Mouse (Mus musculus): ENCODE data around the gene Cotl1.

The Cotl1 gene

GRCm38 (mm10) chr8:119812650-119813431 lies 27.5 kb downstream of the Cotl1 start:
- peak; percentile 82 for DNase-seq

DNA sequence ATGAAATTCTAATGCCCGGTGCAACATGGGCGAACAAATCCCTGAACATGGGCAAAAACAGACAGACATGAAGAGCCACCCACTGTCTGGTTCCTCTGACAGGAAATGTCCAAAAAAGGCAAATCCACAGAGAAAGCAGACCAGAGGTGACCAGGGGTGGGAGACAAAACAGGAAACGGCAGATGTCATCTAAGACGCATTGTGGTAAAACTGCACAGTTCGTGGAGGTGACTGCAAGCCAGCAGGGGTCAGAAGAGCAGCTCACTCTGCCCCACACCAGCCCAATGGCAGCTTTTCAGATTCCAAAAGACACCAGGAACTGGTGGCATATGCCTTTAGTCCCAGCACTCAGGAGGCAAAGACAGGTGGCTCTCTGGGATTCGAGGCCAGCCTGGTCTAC lies 28.4 kb downstream of the Cotl1 start:
- DNase-seq, result peak; percentile 56

DNA sequence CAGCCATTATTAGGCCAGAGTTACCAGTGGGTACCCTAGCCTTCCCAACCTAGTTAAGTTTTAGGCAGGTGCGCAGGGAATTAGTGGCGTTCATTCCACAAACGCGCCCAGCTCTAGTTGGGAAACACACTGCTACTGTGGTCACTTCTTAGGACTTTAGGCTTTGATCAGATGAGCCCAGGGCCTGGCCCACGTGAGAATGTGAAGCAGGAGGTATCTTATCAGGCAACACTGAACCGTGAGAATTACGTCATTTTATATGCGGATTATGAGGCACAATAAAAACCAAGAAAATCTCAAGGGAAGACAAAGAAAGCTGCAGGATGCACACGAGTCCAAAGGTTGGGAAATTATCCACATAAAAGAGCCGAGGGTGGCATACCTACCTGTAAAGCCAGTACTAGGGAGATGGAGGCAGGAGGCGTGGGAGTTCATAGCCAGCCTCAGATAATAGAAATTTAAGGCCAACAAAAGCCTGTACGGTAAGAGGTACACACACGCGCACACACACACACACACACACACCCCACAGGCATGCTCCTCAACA lies 29.3 kb downstream of the Cotl1 start:
- no peak for DNase-seq

DNA sequence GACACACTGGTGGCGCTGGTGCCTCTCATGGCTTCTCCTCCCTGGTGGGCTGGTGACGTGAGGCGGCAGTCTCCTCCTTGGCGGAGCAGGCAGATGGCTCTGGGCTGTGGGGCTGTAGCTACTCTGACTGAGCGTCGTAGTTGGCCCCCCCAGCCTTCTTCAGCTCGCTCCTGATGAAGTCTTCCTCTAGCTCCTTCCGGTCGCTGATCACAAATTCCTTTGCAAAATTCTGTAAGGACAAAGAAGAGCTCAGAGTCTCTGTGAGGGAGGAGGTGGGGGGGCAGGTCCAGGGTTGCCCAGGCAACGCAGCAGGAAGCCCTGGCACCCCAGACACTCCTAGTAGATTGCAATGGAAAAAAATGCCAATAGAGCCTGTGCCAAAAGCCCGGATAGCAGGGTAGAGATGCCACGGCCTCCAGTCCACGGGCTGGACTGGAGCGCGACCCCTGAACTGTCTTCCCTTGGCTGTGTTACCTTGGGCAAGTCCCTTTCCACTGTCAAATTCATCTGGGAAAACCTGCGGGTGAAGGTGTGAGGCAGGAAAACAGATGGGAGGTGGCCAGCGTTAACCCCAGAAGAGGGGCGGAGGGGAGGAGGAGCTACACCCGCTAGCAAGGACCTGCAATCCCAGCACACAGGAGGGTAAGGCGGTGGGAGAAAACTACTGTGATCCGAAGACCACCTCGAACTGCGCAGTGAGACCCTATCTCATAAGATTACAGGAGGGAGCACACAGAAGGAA lies 30.0 kb downstream of the Cotl1 start:
- DNase-seq, result no peak

GRCm38 (mm10) chr8:119809620-119810019 lies 30.7 kb downstream of the Cotl1 start:
- no peak for DNase-seq

GRCm38 (mm10) chr8:119807687-119808086 lies 32.7 kb downstream of the Cotl1 start:
- no peak for DNase-seq

GRCm38 (mm10) chr8:119806422-119807263 lies 33.7 kb downstream of the Cotl1 start:
- peak; percentile 50 for DNase-seq

DNA sequence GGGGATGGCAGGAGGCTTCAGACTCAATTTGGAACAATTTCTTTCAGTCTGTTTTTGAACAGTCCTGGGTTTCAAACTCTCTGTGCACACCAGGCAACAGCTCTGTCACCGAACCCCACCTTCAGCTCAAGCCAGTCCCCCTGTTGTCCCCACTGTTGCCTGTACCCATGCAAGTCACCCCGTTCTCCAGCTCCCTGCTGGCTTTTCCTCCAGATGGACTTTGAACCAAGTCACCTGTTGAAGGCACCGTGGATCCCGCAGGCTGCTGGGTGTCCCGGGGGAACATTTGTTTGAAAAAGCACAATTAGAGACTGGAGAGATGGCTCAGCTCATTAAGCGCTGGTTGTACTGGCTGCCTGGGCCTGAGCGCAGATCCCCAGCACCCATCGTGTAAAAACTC lies 35.1 kb downstream of the Cotl1 start:
- DNase-seq, result no peak

DNA sequence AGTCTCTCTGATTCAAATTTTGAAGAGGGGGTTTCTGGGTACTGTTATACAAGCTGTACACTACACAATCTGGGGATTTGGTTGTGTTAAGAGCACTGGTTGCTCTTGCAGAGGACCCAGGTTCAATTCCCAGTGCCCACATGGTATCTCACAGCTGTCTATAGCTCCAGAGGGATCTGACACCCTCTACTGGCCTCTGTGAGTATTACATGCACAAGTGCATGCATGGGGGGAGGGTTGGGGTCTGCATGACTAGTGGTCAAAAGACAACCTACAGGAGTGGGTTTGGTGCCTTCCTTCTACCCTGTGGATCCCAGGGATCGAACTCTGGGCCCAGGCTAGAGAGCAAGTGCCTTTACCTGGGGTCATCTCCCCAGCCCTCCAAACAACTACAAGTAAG lies 37.8 kb downstream of the Cotl1 start:
- peak; percentile 46 for DNase-seq

GRCm38 (mm10) chr8:119801168-119801567 lies 39.2 kb downstream of the Cotl1 start:
- peak; percentile 37 for DNase-seq

GRCm38 (mm10) chr8:119798965-119799264 lies 41.4 kb downstream of the Cotl1 start:
- no peak for DNase-seq

- peak; percentile 95 for DNase-seq
Observed at GRCm38 (mm10) chr8:119798170-119798964, 42.0 kb downstream of the Cotl1 start.

DNA sequence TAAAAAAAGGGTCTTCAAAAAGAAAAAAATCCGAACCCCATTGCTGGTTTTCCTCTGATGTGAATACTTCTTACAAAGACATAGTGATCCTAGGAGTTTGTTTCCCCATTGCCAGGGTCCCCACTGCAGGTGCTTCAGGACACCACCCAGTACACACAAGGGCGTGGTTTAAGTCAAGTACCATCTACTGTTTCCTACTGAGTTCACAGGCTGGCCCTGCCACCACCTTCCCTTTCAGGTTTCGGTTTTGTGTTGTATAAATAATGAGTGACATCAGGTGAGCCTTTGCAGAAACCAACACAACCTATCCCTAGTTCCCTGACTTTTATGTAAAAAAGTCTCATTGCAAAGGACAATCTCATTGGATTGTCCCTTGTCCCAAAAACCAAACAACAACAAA lies 44.7 kb downstream of the Cotl1 start:
- DNase-seq, result no peak

- DNase-seq, result no peak
Observed at GRCm38 (mm10) chr8:119794689-119795088, 45.7 kb downstream of the Cotl1 start.

DNA sequence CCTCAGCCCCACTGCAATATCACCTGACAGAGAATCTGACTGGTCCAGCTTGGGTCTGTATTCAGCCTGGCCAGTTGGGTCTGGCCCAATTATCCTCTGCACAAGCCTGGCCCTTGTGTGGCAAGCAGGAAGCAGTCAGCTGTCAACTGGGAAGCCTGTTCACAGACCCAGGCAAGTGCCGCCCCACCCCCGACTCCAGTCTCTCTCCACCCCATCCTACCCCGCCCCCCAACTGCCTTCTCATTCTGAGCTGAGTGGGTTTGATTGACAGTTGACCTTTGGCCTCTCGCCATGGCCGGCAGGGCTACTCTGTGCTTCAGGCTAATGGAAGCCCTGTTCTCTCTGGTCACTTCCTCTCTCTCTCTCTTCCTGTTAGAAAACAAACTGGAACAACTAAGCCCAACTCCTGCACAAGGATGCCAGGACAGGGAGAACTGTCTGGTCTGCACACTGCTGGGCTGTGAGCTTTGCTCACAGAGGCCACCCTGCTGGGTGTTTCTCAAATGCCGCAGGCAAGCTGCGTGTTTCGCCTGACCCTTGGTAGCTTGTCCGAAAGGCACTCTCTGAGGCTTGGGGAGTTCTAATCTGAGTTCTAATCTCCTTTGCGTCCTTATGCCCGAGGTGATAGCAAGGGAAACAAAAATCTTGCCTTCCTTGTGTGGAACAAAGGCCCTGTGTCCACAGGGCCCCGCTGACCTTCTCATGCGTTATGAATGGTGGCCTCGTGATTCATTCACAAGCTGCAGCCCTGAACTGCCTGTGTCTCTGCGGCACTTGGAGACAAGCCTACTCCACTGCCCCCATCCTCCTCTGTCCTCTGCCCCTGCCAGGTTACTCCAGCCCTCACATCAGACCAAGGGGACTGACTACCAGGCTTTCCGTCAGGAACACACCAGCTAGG lies 48.3 kb downstream of the Cotl1 start:
- DNase-seq, result peak; percentile 48

DNA sequence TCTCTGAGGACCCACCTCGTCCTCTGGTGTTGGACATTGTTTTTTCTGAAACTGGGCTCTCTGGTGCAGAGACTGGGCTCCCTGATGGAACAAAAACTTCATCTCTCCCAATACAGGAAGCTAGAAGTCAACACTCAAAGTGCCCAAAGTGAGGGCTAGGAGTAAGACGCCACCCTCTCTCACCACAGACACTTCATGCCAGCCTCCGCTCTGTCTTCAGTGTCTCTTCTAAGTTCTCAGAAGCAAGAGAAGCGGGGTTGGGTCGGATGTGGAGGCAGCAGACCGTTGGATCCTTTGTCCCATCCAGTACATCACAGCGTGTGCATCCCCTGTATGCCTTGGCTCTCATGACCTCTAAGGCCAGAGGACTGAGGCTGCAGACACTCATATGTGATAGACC lies 50.8 kb downstream of the Cotl1 start:
- DNase-seq, result no peak

DNA sequence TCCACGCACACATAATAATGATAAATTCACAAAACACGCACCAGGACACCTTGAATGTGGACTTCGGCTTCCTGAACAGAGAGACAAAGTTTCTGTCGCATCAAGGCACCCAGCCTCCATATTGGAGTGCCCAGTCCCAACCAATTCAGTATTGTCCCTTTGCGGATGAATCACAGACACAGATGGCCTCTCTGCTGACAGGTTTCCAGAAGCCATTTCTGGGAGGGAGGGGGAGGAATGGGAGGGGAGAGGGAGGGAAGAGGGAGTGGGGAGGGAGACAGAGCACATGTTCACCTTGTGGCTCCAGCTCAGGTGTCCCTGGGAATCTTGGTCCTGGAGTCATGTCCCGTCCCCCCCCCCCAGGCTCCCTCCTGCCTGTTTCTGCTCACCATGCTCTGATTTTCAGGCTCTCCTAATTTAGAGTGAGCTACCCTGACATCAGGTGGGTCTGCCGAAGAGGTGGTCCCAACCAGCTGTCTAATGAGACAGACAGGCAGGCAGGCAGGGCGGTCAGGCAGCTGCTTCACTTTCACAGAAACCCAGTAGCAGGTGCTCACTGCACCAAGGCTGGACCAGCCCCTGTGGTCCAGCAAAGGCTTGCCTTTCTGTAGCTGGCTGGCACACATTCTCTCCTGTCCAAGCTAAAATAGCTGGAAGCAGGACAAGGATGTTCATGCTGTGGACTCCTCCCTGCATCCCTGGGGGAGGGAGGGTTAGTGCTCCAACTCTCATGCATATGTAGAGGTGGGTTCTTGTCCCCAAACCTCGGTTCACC lies 51.5 kb downstream of the Cotl1 start:
- no peak for DNase-seq

GRCm38 (mm10) chr8:119787341-119787740 lies 53.0 kb downstream of the Cotl1 start:
- DNase-seq, result no peak

GRCm38 (mm10) chr8:119786871-119787270 lies 53.5 kb downstream of the Cotl1 start:
- DNase-seq, result no peak

DNA sequence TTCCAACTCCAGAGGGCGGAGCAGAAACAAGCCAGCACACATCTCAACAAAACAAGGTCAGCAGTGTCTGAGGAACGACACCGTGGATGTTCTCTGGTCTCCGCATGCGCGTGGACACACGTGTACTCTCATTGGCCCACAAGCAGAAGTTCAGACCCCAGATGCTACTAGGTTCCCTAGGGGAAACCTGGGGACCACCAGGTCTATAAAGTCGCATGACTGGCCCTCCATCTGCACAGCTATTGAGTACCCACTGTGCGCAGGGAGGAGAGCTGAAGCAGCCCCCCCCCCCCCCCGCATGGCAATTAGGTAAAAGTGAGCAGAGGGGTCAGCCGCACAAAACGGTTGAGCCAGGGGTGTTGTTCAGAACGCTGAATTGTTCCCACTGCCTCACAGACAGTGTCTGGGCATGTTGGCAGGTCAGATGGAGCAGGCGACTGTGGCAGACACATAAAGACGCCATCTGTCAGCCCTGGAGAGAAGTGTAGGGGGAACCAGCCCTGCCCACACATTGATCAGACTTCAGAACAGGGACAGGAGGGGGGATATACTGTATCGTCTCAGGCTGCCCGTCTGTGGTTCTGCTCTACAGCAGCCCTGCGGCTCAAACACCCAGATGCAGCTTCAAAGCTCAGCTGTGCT lies 54.5 kb downstream of the Cotl1 start:
- peak; percentile 51 for DNase-seq
